Mouse (Mus musculus) neural tube, embryonic 12.5 days (tissue): ENCODE results near the gene Cldn24. TPM values are rescaled to one million over a fixed set of nuclear protein-coding genes. Genes with fewer than 3 reads are reported as not detected.
"Not testable (repeated sequence)": the region's sequence is repeated elsewhere in the genome, so short reads cannot be mapped to it uniquely, and the experiment has no call there.

Experiments
- ATAC-seq: fragments of 200-750 bp; cut with Nextera tagmentation; 2 replicates; pipeline ENCODE4 v1.8.0; 2017; ENCODE audit warnings: low read depth, mild to moderate bottlenecking, moderate TSS enrichment, moderate library complexity; ENCODE audit not compliant: low FRiP score
- H3K27ac ChIP-seq: fragments of 300-500 bp; sonication (generic); 2 replicates; pipeline ENCODE4 v1.5.1; 2016
- H3K27me3 ChIP-seq: fragments of 300-500 bp; sonication (generic); replicated peaks from 2 replicates; pipeline ENCODE4 v1.6.1; 2016; ENCODE audit warnings: mild to moderate bottlenecking
- H3K36me3 ChIP-seq: fragments of 300-500 bp; sonication (generic); 2 replicates; pipeline ENCODE4 v1.6.1; 2016; ENCODE audit warnings: mild to moderate bottlenecking
- H3K4me1 ChIP-seq: fragments of 300-500 bp; sonication (generic); 2 replicates; pipeline ENCODE4 v1.6.1; 2016
- H3K4me2 ChIP-seq: fragments of 300-500 bp; sonication (generic); replicated peaks from 2 replicates; pipeline ENCODE4 v1.6.1; 2016; ENCODE audit warnings: mild to moderate bottlenecking
- H3K4me3 ChIP-seq: fragments of 300-500 bp; sonication (generic); 2 replicates; pipeline ENCODE4 v1.5.1; 2016
- H3K9ac ChIP-seq: fragments of 300-500 bp; sonication (generic); 2 replicates; pipeline ENCODE4 v1.6.1; 2016; ENCODE audit warnings: mild to moderate bottlenecking
- H3K9me3 ChIP-seq: fragments of 300-500 bp; sonication (generic); 2 replicates; pipeline ENCODE4 v1.6.1; 2016; ENCODE audit warnings: mild to moderate bottlenecking
- WGBS: fragments of 180-500 bp; shearing (Covaris S2); methylation state at CpG from one replicate; pipeline ENCODE4 v1.1.7; 2016; 5-methylcytosine and 5-hydroxymethylcytosine counted together
- polyA plus RNA-seq: library from polyadenylated mRNA; unstranded; fragments of >200 nt; fragmentation: Nextera tagmentation; extraction: Ambion mirVana; gene quantifications from 2 replicates; pipeline ENCODE4 v1.2.1, GENCODE M21; 2016

Cldn24 gene
- polyA plus RNA-seq, 1 experiment from 2014 or later: not detected

DNA sequence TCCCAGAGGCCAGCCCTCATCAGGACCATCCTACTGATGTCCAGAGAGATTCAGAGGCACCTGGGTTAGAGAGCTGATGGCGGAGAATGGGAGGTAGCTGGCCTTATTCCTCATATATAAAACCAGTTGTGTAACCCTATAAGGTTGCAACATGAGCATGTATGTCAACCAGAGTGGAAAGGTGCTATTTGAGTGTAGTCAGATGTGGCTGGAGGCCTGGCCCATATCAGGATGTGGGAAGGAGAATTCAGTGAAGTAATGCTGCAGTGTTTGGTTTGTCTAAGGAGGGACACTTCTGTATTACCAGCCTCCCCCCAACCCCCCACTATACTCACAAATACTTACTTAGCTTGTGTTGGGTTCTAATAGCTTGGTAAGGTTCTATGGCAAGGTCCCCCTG is 17.7 kb upstream of the Cldn24 start:
- Histone ChIP-seq H3K36me3 (no peaks in the 10 kb centered on the region), H3K4me2 (no peak overlapping the region), H3K4me1 (no peaks in the 10 kb centered on the region; the same call in none of the 2 replicates), H3K9ac (no peak overlapping the region), H3K27me3 (no peaks in the 10 kb centered on the region), H3K27ac (no peak overlapping the region), H3K4me3 (no peak overlapping the region), H3K9me3 (no peaks in the 10 kb centered on the region)
- 85% methylated on average over 1 of the region's 1 CpGs for WGBS
- ATAC-seq: no peak

DNA sequence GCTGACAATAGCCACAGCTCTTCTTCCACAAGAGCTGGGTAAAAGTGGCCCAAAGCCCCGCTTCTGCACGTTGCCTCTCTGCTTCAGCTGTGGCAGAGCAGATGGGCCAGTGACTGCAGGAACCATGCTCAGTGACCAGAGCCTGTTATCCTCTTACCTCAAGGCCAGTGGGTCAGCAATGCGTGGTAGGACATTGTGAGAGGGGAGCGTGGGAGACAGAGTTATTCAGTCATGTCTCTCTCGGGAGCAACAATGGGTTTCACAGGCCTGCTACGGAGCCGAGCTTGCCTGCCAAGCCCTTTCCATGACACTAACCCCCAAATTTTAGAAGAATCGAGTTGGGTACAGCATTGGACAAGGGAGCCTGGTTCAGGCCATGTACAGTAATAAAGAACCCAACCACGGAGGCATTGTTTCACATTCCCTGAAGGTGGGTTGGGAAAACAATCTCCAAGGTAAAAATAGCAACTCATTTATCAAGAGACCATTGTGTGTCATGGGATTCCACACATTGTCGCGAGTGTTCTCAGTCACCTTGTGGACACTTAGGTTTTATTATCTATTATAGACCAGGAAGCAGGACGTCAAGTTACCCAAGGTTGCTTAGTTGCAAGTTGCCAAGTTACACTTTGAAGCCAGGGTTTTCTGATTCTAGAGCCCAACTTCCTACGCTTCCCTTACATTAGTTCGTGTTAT is 11.8 kb upstream of the Cldn24 start:
- H3K4me3 ChIP-seq: no peak overlapping the region
- no peaks in the 10 kb centered on the region for H3K9me3 ChIP-seq
- no peaks in the 10 kb centered on the region for H3K27me3 ChIP-seq
- no peak overlapping the region for H3K27ac ChIP-seq
- ATAC-seq: no peak
- no peak overlapping the region for H3K4me2 ChIP-seq
- H3K9ac ChIP-seq: no peak overlapping the region
- 80% methylated on average over 14 of the region's 14 CpGs for WGBS
- H3K36me3 ChIP-seq: no peaks in the 10 kb centered on the region
- no peaks in the 10 kb centered on the region; the same call in none of the 2 replicates for H3K4me1 ChIP-seq

DNA sequence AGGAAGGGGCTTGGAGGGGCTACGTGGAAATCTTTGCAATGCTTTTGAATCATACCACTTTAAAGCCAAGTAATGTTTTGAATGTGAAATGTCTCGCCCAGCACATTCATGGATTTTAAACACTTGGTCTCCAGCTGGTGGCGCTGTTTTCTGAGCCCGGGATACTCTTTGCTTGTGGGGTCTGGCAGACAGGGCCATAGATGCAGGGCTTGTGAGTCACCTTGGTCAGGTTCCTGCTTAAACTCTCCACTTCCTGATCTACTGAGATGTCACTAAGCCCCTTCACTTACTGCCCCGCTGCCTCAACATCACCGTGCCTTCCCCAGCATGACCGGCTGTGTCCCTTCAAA is 11.3 kb upstream of the Cldn24 start:
- ATAC-seq: no peak
- H3K4me1 ChIP-seq: no peaks in the 10 kb centered on the region; the same call in none of the 2 replicates
- no peak overlapping the region for H3K27ac ChIP-seq
- 78% methylated on average over 7 of the region's 7 CpGs for WGBS
- no peak overlapping the region for H3K4me3 ChIP-seq
- H3K4me2 ChIP-seq: no peak overlapping the region
- H3K36me3 ChIP-seq: no peaks in the 10 kb centered on the region
- H3K9ac ChIP-seq: no peak overlapping the region
- H3K27me3 ChIP-seq: no peaks in the 10 kb centered on the region
- no peaks in the 10 kb centered on the region for H3K9me3 ChIP-seq

DNA sequence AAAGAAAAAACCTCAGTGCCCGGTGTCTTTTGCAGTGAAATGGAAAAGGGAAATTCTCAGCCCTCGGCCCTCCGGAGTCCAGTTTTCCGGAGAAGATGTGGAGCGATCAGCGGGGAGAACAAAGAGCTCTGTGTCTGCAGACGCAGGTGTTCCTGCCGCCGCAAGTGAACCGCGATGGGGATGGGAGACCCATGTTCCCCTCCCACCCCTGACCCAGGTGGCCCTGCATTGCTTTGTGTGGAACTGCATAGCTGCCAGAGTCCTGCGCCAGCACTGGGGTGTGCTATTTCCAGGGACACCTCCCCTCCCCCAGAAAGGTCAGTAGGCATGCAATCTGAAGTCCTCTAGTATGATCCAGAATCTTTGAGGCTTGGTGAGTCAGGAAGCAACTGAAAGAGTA is 10.7 kb upstream of the Cldn24 start:
- Histone ChIP-seq H3K9ac (no peak overlapping the region), H3K27ac (no peak overlapping the region), H3K4me3 (no peak overlapping the region), H3K27me3 (no peaks in the 10 kb centered on the region), H3K4me2 (no peak overlapping the region), H3K9me3 (no peaks in the 10 kb centered on the region), H3K36me3 (no peaks in the 10 kb centered on the region), H3K4me1 (no peaks in the 10 kb centered on the region; the same call in none of the 2 replicates)
- WGBS: 86% methylated on average over 12 of the region's 12 CpGs
- no peak for ATAC-seq

DNA sequence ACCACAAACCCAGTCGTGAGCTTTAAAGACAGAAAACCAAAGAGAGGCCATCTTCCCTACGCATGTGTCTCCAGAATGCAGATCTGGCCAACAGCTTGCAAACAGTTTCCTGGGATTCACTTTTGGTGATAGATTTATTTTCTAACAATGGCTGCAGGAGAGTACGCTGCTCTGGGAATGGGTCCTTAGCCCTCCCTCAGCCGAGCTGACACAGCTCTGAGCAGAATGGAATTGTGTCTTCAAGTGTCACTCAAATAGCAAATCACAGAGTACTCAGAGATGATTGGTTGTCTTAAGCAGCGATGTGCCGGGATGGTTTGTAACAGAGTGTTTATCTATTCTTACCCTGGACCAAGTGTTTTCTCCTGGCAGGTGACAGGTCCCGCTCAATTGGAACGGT is 2.9 kb upstream of the Cldn24 start:
- Histone ChIP-seq H3K27ac (no peak overlapping the region), H3K27me3 (no peaks in the 10 kb centered on the region), H3K4me3 (no peak overlapping the region), H3K4me2 (no peak overlapping the region), H3K9me3 (no peaks in the 10 kb centered on the region), H3K36me3 (no peaks in the 10 kb centered on the region), H3K9ac (no peak overlapping the region), H3K4me1 (no peaks in the 10 kb centered on the region)
- WGBS: 90% methylated on average over 8 of the region's 8 CpGs
- ATAC-seq: no peak

DNA sequence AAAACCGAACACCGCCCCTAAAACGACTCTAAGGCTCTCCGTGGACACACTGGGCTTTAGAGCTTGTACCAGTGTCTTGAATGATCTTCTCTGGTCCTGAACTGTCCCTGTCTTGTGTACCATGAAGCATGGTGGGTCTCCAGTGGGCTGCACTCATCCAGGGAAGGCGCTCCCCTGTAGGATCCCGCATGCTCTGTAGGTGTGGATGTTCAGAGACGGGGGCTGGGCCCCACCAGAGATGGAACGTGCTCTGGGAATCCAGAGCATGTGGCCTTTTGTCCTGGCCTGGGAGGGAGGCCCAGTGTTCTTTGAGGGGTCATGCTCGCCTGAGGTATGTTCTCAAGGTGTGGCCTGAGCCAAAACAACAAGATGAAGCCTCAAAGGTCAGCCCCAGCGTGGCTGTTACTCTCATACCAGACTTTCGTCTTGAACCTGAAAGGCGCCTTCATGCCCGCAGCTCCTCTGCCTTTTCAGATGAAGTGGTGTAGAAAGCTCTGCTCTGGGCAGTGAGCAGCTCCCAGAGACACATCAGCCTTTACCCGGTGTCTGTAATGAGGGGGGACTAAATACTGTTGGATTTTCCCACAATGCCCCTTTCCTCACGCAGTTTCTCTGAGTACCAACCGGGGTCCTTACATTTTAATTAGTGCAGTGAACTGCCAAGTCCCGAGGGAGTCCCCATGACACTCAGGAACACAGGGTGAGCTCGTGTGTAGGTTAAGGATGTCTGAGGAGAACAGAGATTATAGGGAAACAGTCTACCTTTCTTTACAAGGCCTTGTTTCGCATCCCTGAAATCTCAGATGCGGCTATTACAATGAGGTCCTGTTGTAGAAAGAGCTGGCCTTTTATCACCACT is 800 bp upstream of the Cldn24 start:
- no peaks in the 10 kb centered on the region for H3K27me3 ChIP-seq
- H3K9ac ChIP-seq: no peak overlapping the region
- H3K9me3 ChIP-seq: no peaks in the 10 kb centered on the region
- 85% methylated on average over 20 of the region's 20 CpGs for WGBS
- ATAC-seq: no peak
- H3K4me2 ChIP-seq: no peak overlapping the region
- H3K27ac ChIP-seq: no peak overlapping the region
- H3K36me3 ChIP-seq: no peaks in the 10 kb centered on the region
- H3K4me3 ChIP-seq: no peak overlapping the region
- H3K4me1 ChIP-seq: no peaks in the 10 kb centered on the region

DNA sequence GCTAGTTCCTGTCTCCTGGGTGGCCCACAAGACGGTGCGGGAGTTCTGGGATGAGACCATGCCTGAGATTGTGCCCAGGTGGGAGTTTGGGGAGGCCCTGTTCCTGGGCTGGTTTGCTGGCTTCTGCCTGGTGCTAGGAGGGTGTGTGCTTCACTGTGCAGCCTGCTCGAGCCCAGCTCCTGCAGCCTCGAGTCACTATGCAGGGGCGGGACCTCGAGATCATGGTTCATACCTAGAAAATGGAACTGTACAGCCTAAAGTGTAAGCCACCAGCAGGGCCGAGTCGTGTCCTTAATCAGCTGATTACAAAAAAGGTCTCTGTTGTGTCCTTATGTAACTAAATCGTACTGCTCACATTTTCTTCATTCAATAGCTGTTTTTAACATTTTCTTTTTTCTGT is 598 bp downstream of the Cldn24 start:
- H3K4me1 ChIP-seq, H3K27me3 ChIP-seq, H3K36me3 ChIP-seq, H3K9me3 ChIP-seq, H3K4me2 ChIP-seq, ATAC-seq, H3K9ac ChIP-seq, H3K27ac ChIP-seq, H3K4me3 ChIP-seq: not testable (repeated sequence)
- WGBS: 90% methylated on average over 7 of the region's 9 CpGs

DNA sequence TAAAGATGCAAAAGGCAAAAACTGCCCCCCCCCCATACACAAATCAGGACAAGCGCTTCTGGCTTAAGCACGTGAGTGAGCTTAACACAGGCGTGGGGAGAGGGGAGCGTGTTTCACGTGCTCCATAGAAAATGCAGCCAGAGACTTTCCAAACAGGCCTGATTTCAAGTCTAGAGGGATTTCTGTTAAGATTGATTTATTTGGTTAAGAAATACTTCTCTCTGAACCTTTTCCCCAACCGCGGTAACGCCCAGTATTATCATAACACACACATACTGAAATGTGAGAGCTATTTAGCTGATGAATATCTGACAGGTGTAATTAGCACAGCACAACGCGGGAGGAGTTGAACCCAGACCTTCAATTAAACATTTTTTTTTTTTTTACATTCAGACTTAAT is 1.8 kb downstream of the Cldn24 start:
- no peak for ATAC-seq
- WGBS: 78% methylated on average over 10 of the region's 10 CpGs
- H3K4me3 ChIP-seq: no peak overlapping the region

DNA sequence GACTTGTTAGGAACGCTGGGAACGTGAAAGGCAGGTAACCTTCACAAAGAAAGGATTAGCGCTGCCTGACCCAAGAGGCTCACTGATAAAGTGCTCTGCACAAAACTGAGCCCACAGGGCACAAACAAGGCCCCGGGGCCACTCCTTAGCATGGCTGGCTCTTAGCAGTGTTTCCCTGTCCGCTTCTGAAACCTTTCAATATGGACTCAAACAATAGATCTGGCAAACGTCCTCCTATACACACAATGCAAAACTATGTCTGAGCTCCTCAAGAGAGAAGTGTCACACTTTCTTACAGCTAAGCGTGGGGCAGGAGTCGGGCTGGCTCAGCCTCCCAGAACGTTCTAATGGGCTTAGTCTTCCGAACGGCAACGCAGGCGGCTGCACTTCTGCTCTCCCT is 2.2 kb downstream of the Cldn24 start, which contains the start of gene Cldn22:
Gene Cldn22 (plus strand): TSS at position 301 of the 400 bp plus-strand sequence.
- H3K27me3 ChIP-seq: no peaks in the 10 kb centered on the region
- H3K36me3 ChIP-seq: peaks cover 5% of the 10 kb centered on the region
- 76% methylated on average over 13 of the region's 13 CpGs for WGBS
- no peak within 1 kb of the TSS for H3K27ac ChIP-seq
- no peaks in the 10 kb centered on the region for H3K4me1 ChIP-seq
- no peak within 1 kb of the TSS for H3K4me3 ChIP-seq
- no peak within 1 kb of the TSS for H3K4me2 ChIP-seq
- no peak for ATAC-seq
- H3K9ac ChIP-seq: no peak within 1 kb of the TSS
- no peaks in the 10 kb centered on the region for H3K9me3 ChIP-seq

More for the DNA sequence above, 1.8 kb downstream of the Cldn24 start:
- Histone ChIP-seq H3K9me3 (no peaks in the 10 kb centered on the region), H3K36me3 (peaks cover 5% of the 10 kb centered on the region), H3K4me2 (no peak overlapping the region), H3K27ac (no peak overlapping the region), H3K27me3 (no peaks in the 10 kb centered on the region), H3K9ac (no peak overlapping the region), H3K4me1 (no peaks in the 10 kb centered on the region)

DNA sequence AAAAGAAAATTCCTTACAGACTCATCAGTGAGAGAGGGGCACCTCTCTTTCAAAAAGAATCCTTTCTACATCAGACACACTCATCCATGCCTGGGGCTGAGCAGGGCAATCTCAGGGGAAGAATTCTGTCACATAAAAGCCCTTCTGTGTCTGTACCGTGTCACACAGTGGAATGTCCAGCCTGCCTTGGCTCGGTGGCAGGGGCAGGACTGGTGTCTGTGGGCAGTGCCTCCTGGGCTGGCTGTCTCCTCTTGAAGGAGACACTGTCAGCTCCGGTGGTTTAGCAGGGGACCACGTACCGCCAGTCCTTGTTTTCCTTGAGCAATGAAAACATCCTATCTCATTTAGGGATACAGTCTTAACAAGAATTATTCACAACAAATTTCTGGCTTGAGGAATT is 3.7 kb downstream of the Cldn24 start:
- Histone ChIP-seq H3K36me3 (peaks cover 9% of the 10 kb centered on the region), H3K9ac (no peak overlapping the region), H3K4me2 (no peak overlapping the region), H3K9me3 (no peaks in the 10 kb centered on the region), H3K27me3 (no peaks in the 10 kb centered on the region), H3K27ac (no peak overlapping the region), H3K4me1 (no peaks in the 10 kb centered on the region), H3K4me3 (no peak overlapping the region)
- no peak for ATAC-seq
- 59% methylated on average over 5 of the region's 5 CpGs for WGBS

DNA sequence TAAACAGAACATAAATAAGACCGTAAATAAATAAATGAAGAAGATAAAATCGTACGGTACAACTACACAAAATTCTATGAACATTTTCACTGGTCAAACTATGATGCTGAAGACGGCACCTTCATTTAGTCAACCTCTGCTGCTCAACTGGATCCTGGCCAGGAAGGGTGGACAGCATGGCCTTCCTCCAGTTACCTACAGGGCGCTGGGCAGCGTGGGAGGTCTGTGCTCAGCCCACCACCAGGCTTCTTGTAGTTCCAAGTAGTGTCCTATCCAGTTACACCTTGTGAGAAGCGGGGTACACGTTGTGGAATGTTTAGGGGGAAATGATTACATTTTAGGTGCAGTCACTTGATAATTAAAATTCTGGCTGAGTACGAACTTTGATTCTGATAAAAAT is 5.0 kb downstream of the Cldn24 start:
- H3K9me3 ChIP-seq: no peaks in the 10 kb centered on the region
- no peaks in the 10 kb centered on the region for H3K27me3 ChIP-seq
- H3K36me3 ChIP-seq: peaks cover 16% of the 10 kb centered on the region
- H3K27ac ChIP-seq: no peak overlapping the region
- WGBS: 92% methylated on average over 9 of the region's 9 CpGs
- no peak overlapping the region for H3K4me3 ChIP-seq
- no peak overlapping the region for H3K9ac ChIP-seq
- H3K4me2 ChIP-seq: no peak overlapping the region
- ATAC-seq: no peak
- no peaks in the 10 kb centered on the region for H3K4me1 ChIP-seq

DNA sequence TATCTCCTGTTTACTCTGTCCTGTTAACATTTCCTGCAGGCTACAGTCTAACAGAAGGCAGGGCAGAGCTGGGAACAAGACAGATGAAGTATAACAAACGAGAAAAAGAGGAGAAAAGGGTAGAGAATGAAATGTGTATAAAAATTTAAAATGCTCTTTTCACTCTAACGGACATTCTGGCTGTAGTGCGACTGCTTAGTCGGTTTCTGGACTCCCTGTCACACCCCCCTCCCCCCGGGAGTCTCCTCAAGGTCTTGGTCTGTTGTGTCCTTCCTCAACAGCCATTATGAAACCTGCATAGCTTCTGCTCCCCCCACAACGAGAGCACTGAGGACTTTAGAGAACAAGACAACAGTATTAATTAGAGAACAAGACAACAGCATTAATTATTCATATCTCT is 10.7 kb downstream of the Cldn24 start:
- H3K27ac ChIP-seq: no peak overlapping the region
- no peak for ATAC-seq
- no peaks in the 10 kb centered on the region for H3K27me3 ChIP-seq
- 85% methylated on average over 6 of the region's 6 CpGs for WGBS
- no peaks in the 10 kb centered on the region for H3K9me3 ChIP-seq
- H3K4me2 ChIP-seq: no peak overlapping the region
- H3K36me3 ChIP-seq: peaks cover 20% of the 10 kb centered on the region
- H3K4me3 ChIP-seq: no peak overlapping the region
- H3K9ac ChIP-seq: no peak overlapping the region
- H3K4me1 ChIP-seq: peaks cover 2% of the 10 kb centered on the region; the same call in 1 of the 2 replicates
